Mouse (Mus musculus): ENCODE data around the gene Ttll11.

Gene Ttll11

GRCm38 (mm10) chr2:35852971-35853370 is 126.7 kb downstream of the Ttll11 start:
- no peak for DNase-seq (ENCODE audit: low spot score in 2 of 2)

GRCm38 (mm10) chr2:35852164-35852509 is 127.6 kb downstream of the Ttll11 start:
- no peak for DNase-seq (ENCODE audit: low spot score in 2 of 2)

GRCm38 (mm10) chr2:35851420-35852163 is 128.1 kb downstream of the Ttll11 start:
- DNase-seq (ENCODE audit: low spot score in 2 of 2): peak; percentile 14 to 38

GRCm38 (mm10) chr2:35849632-35850230 is 130.0 kb downstream of the Ttll11 start:
- DNase-seq (ENCODE audit: low spot score in 2 of 2): no peak

GRCm38 (mm10) chr2:35845611-35846504 is 133.9 kb downstream of the Ttll11 start:
- peak; percentile 21 to 22 for DNase-seq (ENCODE audit: low spot score in 2 of 2)

GRCm38 (mm10) chr2:35843896-35844690 is 135.6 kb downstream of the Ttll11 start:
- no peak for DNase-seq (ENCODE audit: low spot score in 2 of 2)

GRCm38 (mm10) chr2:35842780-35843474 is 136.8 kb downstream of the Ttll11 start:
- DNase-seq (ENCODE audit: low spot score in 2 of 2): no peak

GRCm38 (mm10) chr2:35841841-35842420 is 137.8 kb downstream of the Ttll11 start:
- no peak for DNase-seq (ENCODE audit: low spot score in 2 of 2)

GRCm38 (mm10) chr2:35840956-35841816 is 138.5 kb downstream of the Ttll11 start:
- DNase-seq (ENCODE audit: low spot score in 2 of 2): no peak

GRCm38 (mm10) chr2:35838751-35839479 is 140.8 kb downstream of the Ttll11 start:
- no peak for DNase-seq (ENCODE audit: low spot score in 2 of 2)

GRCm38 (mm10) chr2:35834198-35834913 is 145.4 kb downstream of the Ttll11 start:
- no peak for DNase-seq (ENCODE audit: low spot score in 2 of 2)

- no peak for DNase-seq (ENCODE audit: low spot score in 2 of 2)
Measured at GRCm38 (mm10) chr2:35833546-35833945, 146.2 kb downstream of the Ttll11 start.

- peak; percentile 27 for DNase-seq (ENCODE audit: low spot score in 2 of 2)
Measured at GRCm38 (mm10) chr2:35832742-35833425, 146.8 kb downstream of the Ttll11 start.

- DNase-seq (ENCODE audit: low spot score in 2 of 2): no peak
Measured at GRCm38 (mm10) chr2:35831904-35832581, 147.7 kb downstream of the Ttll11 start.

- DNase-seq (ENCODE audit: low spot score in 2 of 2): peak in 1 of 2 experiments; percentile 46
Measured at GRCm38 (mm10) chr2:35830966-35831903, 148.5 kb downstream of the Ttll11 start.

GRCm38 (mm10) chr2:35829136-35829535 is 150.6 kb downstream of the Ttll11 start:
- DNase-seq (ENCODE audit: low spot score in 2 of 2): no peak
